Mouse (Mus musculus): ENCODE data around the gene Ift172.
"Not testable (repeated sequence)": the region's sequence is repeated elsewhere in the genome, so short reads cannot be mapped to it uniquely, and the experiment has no call there.

The Ift172 gene

DNA sequence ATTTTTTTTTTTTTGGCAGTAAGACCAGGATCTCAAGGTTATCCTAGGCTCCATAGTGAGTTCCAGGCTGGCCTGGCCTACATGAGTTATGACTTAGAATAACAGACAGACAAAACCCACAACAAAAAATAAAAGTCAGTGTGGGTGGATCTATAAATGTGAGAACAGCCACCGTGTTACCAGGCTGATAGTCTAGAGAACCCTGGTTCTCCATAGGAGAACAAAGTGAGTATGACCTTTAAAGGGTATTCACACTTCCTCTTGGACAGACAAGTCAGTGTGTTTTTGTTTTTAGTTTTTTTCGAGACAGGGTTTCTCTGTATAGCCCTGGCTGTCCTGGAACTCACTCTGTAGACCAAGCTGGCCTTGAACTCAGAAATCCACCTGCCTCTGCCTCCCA lies 34.9 kb downstream of the Ift172 start:
- no peak for DNase-seq

- no peak for DNase-seq
Observed at GRCm38 (mm10) chr5:31255381-31255780, 35.5 kb downstream of the Ift172 start.

DNA sequence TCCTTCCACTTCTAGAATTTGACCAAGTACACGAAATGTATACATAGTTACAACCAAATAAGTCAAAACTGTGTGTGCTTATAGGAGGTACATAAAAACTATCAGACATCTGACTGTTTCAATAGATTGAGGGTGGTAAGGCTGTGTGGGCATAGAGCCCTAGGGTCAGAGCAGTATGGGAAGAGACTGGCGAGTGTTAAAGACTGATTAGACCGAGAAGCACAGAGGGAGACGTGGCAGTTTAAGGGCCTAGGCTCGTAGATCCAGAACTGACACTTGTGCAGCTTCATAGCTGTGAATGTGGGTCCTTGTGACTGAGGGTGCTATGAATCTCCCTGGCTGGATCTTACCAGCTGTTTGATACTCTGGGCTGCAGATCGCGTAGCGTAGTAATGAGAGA lies 36.0 kb downstream of the Ift172 start:
- no peak for DNase-seq

DNA sequence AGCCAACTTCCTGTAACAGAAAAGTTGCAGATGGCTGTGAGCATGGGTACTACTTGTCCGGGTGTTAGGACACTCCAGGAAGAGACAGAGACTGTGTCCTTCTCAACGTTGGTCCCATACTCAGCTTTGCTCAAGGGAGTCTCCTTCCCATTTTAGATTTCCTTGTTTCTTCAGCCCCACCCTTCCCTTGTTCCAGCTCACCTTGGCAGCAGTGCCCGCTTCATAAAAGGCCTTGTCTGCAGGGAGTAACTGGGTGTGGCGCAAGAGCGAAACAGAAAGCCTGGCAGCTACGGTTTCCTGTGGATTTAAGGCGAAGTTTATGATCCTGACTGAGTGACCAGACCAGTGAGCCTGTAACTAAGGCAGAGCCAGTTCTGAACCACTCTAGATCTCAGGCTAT lies 36.5 kb downstream of the Ift172 start:
- DNase-seq, result no peak

- DNase-seq, result no peak
Observed at GRCm38 (mm10) chr5:31253806-31254205, 37.1 kb downstream of the Ift172 start.

- no peak for DNase-seq
Observed at GRCm38 (mm10) chr5:31252795-31253545, 37.9 kb downstream of the Ift172 start.

- DNase-seq, result no peak
Observed at GRCm38 (mm10) chr5:31252151-31252550, 38.8 kb downstream of the Ift172 start.

GRCm38 (mm10) chr5:31251541-31252101 lies 39.3 kb downstream of the Ift172 start, which contains the start of gene Krtcap3:
Krtcap3 (plus strand) TSS chr5:31251691.
- DNase-seq, result peak; percentile 43

- DNase-seq, result peak; percentile 7
Observed at GRCm38 (mm10) chr5:31250716-31251115, 40.2 kb downstream of the Ift172 start.

DNA sequence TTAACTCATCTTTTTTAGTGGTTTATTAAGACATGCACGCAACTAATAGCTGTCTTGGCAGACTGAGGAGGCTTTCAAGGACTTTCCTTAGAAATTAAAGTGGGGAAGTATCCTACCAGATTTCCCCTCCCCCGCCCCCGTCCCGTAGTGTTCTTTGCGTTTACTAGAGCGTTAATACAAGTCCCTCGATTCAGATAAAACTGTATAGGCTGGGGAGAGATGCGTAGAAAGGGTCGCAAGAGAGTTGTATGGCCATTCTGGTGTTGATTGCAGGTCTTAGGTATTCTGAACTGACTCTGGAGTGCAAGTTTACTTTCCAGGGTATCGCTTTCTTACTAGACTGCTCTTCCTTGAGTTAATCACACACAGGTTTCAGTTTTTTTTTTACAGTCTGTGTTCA lies 48.7 kb downstream of the Ift172 start:
- DNase-seq, result no peak

- DNase-seq, result no peak
Observed at GRCm38 (mm10) chr5:31241522-31242034, 49.3 kb downstream of the Ift172 start.

DNA sequence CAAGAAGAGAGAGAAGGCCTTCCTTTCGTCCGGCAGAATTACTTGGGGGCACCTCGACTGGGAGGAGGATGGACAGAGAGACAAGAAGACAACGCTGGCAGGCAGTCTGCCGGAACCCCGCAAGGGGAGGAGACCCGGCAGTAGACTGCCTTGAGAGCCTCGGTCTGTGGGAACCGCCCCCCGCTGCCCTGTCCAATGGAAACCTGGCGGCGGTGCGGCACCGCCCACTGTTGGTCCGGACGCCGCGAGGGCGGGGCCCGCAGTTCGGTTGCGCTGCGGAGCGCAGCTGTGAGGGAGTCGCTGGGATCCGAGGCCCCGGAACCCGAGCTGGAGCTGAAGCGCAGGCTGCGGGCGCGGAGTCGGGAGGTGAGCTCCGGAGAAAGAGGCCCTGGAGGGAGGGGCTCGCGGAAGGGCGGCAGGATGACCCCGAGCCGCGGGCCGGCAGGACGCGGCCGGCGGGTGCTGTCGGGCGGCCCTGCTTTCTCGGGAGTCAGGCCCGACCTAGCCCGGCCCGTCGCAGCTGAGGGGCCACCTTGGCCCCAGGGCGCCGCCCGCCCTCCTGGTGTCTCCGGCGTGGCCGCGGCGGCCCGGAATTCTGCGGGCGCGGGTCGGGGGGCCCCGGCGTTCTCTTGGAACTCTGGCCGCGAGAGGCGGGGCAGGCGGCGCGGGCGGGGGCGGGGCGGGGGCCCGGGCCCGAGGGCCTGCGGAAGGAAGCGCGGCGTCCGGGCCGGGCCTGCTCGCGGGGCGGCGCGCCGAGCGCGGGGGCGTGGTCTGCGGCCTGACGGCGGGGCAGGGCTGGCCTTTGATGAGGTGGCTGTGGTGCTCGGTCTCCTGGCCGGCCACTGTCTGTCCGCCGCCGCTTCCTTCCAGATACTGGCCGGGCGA lies 50.0 kb downstream of the Ift172 start, which contains the start of the genes Nrbp1 and Gm9970:
Gene Nrbp1 (plus strand): TSS at position 228 of the 885 bp plus-strand sequence.
Gene Gm9970 (minus strand): TSS at position 596 of the 885 bp plus-strand sequence.
- peak; percentile 97 for DNase-seq

DNA sequence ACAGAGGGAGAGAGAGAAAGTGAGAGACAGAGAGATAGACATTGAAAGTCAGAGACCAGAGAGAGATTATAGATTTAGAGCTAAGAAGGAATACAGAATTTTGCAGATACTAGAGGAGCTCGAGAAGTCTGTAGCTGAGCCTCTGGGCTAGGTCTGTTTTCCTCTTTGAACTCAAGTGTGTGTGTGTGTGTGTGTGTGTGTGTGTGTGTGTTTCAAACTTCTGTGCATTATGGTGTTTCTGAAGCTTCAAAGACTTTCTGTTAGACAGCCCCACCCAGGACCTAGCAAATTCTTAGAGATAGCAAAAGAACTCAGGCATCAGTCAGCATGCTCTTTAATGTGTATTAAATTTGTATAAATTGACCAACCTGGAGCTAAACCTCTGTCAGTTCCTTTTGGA lies 64.3 kb downstream of the Ift172 start:
- no peak for DNase-seq

DNA sequence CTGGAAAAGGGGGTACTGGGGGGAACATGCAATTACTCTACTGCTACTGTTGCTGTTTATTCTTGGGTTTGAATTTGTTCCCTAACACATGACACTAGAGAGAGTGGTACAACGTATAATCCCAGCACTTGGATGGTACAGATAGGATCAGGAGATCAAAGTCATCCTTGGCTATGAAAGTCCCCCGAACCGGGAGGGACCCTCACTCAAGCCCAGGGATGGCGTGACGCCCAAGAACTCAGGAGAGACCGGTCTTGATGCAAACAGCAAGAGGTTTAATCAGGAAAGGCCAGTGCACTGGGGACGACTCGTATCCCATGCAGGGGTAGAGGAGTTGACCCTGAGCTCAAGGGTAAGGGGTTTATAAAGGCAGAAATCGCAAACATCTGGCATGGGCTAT lies 68.2 kb downstream of the Ift172 start:
- no peak for DNase-seq

DNA sequence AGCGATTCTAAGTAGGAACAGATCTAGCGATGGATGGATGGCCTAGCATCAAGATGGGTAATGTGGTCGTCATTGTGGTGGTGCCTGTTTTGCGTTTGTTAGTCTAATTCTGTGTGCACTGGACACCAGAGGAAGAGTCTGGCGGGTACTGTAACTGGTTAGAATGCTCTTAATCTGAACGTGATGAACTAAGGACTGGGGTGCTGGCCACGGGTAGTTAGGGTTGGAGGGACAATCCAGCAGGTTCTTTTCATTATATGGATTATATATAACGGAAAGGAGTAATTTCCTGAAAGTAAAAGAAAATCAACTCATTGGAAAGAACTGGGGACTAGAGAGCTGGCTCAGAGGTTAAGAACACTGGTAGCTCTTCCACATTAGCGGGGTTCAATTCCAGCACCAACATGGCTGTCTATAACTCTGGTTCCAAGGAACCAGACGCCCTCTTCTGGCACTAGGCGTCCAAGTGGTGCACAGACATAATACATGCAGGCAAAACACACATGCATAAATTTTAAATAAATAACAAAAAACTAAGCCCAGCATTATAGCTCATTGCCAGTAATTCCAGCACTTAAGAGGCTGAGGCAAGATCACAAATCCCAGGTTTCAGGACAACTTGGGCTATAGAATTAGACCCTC lies 69.5 kb downstream of the Ift172 start:
- peak; percentile 78 for DNase-seq

DNA sequence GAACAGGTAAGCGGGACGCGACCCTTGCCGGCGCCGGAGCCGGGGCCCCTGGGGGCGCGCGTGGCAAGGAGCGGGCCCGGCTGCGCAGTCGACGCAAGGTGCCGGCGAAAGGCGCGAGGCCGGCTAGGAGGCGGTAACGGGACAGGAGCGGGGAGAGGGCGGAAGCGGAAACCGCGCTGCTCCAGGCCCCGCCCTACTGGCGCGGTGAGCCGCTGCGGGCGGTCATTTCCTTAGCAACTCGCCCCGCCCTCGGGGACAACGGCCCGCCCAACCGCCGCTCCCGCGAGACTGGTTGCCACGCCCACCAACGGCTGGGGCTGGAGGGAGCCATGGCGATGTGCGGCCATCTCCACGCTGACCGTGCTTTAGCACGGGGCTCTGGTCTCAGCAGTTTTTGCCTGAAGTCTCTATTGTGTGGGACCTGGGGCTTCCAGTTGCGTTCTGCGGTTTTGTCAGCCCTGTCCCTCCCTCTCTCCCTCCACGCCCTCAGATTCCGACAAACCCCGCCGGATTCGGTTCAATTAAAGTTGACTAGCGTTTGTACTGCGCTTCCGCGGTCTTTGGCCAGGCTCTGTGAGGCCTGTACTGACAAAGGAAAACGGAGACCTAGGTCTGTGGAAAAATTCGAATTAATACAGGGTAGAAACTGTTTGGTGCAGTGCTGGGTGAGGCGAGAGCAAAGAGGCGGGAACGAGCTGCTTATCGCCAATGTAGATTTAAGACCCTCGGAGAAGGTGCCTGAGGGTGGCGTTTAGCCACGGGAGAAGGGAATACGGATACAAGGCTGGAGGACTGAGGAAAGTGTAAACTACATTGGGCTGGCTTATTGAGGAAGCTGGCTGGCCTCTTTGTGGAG lies 70.2 kb downstream of the Ift172 start, which contains the start of gene Ppm1g:
Gene Ppm1g (minus strand): TSS at position 240 of the 856 bp plus-strand sequence.
- DNase-seq, result peak; percentile 97

DNA sequence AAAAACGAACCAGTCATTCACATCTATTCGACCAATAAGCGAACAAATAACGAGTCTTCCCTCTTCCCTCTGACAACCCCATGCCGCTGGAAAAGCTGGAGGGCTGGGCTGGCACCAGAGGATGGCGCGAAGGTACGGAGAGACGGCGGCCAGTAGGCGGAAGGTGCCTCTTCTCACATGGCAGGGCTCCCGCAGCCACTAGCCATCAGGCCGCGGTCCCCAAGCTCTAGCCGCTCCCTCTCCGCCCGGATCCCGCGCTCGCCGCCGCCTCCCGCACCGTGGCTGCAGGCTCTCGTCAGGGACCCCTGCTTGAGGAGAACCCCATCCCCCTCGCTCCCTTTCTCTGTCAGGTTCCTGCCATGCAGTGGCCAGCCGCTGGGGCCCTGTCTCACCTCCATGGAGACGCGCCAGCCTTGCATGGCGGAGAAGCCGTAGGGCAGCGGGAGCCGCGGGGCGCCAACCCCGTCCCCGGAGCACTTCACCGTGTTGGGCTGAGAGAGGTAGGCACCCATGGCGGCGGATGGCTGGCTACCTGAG lies 70.9 kb downstream of the Ift172 start:
- peak; percentile 80 for DNase-seq

DNA sequence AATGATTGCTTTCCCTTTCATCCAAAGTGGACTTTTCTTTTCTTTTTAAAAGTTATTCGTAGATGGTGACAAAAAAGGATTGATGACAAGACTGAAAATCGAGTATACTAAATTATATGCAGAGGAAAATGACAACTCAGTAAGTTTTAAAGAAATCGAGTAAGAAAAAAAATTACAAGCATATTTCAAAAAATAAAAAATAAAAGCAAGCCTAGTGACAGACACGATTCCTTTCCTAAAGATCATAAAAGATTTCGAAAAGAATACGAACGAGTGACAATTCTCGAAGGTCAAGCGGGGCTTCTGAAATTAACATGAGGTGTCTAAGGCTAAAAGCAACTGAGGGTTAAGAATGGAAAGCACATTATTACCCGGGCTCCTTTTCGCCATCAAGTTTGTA lies 71.4 kb downstream of the Ift172 start:
- no peak for DNase-seq

GRCm38 (mm10) chr5:31219070-31219469 lies 71.8 kb downstream of the Ift172 start:
- peak; percentile 54 for DNase-seq

DNA sequence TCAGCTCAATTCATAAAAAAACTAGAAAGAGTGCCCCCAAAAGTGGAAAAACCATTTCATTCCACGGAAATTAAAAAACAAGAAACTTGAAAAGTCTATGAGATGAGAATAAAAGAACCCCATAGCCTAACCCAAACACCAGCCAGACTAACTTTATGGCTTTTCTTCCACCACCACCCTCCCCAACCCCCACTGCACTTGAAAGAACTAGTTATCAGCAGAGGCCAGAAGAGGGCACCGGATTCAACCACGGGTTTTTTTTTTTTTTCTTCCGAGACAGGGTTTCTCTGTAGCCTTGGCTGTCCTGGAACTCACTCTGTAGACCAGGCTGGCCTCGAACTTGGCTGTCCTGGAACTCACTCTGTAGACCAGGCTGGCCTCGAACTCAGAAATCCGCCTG lies 72.6 kb downstream of the Ift172 start:
- peak; percentile 8 for DNase-seq

- not testable (repeated sequence) for DNase-seq
Observed at GRCm38 (mm10) chr5:31216554-31216953, 74.4 kb downstream of the Ift172 start.
